Mouse (Mus musculus): ENCODE results near the gene Ssty1.
"Not testable (repeated sequence)": the region's sequence is repeated elsewhere in the genome, so short reads cannot be mapped to it uniquely, and the experiment has no call there.

Ssty1 gene

DNA sequence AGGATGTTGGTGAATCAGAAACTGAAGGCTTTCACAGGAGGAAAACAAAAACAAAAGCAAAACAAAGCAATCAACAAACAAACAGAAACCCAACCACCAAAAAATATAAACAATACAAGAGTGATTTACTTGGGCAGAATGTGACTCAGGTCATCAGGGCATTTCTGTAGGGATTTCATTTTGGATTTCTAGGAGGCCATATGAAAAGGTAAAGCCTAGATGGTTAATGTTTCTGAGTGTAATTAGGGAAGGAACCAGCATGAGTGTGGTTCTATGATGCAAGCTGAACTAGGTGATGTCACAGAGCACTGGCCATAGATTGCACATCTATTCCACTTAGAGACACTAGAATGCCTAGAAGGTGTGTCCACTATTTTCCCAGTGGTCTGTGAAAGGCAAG, at the start of gene Ssty1:
Gene Ssty1, plus strand, starts transcription at position 301 of the 400 bp plus-strand sequence.
- not testable (repeated sequence) for DNase-seq (ENCODE audit: low spot score in 2 of 2)

DNA sequence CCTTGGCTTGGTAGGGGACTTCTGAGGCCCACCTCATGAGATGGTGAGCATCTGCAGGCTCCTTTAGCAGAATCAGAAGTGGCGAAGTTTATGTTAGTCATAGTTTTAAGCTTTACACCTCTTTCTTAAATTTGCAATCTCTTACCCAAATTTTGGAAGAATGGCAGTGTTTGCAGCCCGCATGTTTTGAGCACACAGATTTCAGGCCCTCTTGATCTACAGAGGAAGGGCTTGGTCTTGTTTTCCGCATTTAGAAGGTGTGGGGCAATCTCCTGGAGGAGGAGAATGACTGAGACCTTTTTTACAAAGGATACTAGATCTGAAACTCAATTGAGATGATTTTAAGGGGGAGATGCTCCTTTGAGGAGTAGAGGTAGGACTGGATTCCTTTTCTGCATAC, 27.2 kb upstream of the Ssty1 start, which contains the start of gene Gm21764:
Gene Gm21764, minus strand, starts transcription at position 101 of the 400 bp plus-strand sequence.
- DNase-seq (ENCODE audit: low spot score in 2 of 2), result not testable (repeated sequence)

Measured in spleen, postnatal 14 days (tissue).